Mouse (Mus musculus): Measurements from ENCODE around the gene Hira.
"Not testable (repeated sequence)": the region's sequence is repeated elsewhere in the genome, so short reads cannot be mapped to it uniquely, and the experiment has no call there.

Gene Hira

DNA sequence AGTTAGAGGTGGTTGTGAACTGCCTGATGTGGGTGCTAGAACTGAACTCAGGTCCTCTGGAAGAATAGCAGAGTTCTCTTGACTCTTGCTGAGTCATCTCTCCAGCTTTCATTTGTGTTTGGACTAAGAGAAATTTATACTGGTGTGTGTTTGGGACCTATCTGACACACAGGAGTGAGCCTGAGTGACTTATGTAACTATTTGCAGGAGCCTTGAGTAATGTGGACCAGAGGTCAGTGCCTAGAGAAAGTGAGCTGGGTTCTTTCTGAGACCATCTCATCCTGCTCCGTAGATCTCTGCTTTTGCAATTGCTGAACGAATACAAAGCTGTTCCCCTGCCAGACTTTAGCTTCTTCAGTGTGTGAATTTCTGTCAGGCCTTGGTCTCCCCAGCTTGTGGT, 44.9 kb downstream of the Hira start:
- no peak for DNase-seq (ENCODE audit: low spot score)

DNA sequence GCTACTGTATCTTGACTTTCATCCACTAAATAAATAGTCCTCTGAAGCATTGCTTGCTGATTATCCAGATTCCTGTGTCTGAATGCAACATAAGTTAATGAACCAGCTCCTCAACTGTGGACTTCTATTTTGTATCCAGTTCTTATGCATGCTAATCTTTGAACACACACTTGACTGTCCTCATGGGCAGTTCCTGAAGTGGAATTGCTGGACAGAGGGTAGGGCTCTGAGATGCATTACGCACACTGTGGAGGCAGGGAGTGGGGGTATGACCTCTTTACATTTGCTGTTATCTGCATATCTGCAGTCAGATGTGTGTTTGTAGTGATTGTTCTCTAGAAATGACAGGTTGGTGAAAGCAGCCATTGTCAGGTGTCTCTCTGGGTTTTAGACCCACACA, 51.1 kb downstream of the Hira start:
- DNase-seq (ENCODE audit: low spot score): no peak

DNA sequence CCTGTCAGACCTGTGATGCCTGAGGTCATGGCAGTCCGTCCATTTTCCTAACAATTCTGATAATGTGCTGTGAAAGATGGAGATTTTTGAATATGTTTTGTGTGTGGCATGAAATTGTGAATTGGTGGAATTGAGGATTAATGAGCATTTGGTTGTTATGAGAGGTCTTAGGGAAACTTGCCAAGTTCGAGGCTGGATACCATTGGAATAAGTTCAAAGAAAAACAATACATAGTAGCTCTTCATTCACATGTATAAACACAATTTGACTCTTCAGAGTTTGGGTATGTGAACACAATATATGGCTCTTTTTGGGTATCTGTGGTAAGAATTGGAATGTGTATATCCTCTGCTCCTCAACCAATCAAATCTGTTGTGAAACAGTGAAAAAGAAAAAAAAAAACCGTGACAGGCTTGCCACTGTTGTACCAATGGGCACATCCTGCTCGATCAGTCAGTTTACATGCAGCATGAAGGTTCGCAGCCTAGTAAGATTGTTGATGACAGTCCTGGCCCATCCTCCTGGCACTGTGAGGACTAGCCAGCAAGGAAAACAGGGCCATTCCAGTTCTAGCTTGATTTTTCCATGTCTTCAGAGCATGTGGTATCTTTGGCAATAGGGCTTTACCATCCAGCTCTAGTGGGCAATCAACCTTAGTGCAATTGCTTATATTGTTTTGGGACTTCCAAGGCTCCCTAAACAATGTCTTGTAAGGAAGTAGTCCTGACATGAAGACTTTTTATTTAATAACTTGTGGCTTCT, 61.7 kb downstream of the Hira start:
- DNase-seq (ENCODE audit: low spot score): no peak

DNA sequence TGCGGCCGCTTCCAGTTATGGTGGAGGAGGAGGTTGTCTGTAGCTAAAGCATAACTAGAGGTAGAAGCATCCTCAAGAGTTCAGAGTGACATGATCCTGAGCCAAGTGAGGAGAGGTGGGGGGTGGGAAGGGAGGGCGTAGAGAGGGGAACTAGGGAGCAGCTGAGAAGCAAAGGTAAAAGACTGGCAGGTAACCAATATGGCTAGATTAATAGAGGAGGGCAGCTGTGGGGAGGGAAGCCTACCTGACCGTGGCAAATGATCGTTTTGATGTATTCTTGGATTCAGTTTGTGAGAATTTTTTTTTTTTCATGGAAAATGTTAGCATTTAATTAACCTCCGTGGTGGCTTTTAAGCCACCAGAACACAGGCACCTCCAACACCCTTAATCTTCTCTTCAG, 67.1 kb downstream of the Hira start:
- DNase-seq (ENCODE audit: low spot score): no peak

DNA sequence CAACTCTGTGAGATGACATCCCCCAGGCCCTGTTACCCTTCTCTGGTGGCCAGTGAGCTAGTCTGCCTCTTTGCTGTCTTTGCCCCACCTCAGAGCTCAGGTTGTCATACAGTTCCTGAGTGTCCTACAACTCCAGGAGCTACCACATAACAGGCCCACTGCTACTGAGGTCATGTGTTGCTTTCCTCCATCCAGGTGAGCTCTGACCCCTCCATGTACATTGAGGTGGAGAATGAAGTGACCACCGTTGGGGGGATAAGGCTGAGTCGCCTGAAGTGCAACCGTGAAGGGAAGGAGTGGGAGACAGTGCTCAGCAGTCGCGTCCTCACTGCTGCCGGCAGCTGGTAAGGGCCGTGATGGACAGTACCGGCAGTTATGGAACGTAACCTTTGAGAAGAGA, 72.1 kb downstream of the Hira start:
- no peak for DNase-seq (ENCODE audit: low spot score)

DNA sequence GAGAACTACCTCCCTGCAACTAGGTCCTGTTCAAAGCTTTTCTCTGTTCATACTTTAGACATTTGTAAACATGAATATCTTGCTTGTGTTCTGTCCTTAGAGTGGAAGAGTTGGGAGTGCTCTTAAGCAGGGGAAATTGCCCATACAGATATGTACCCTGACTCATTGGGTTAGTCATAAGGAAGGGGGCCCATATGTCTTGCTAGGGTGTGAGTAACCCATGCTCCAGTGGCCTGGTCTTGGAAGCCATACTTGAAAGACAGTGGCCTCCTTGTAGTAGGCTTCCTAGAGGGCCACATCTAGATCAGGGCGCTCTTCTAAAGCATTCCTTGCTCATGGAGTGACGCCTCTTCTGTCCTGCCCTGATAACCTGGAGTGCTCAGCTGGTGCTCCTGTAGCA, 73.5 kb downstream of the Hira start:
- DNase-seq (ENCODE audit: low spot score): no peak

DNA sequence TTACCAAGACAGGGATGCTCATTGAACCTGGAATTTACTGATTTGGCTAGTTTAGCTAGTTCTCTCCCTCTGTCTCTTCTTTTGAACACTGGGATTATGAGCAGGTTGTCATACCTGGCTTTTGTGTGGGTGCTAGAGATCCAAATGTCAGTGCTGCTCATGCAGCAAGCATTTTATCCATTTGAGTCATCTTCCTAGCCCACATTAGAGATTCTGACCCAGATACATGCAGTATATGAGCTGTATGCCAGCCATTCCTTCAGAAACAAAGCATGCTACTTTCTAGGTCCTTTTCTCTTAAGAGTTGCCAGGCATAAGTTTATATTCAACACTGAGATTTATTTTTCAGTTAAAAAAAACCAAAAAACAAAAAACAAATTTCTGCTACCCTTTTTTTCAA, 76.0 kb downstream of the Hira start:
- no peak for DNase-seq (ENCODE audit: low spot score)

DNA sequence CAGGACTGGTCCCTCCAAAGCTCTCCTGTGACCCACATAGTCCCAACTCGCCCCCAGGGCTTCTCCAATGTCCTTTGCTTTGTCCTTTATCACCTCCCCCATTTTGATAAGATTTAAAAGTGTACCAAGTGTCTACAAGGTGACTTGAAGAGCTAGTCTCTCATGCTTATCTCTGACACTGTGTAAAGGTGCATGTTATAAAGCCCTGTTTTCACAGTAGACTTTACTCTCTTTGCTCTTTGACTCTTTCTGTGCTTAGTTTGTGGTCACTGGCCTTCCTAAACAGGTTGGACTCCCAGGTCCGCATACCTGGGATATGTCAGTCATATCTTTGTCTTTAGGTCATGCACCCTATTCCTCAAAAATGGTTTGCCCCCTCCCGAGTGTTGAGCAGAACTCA, 78.2 kb downstream of the Hira start:
- no peak for DNase-seq (ENCODE audit: low spot score)

DNA sequence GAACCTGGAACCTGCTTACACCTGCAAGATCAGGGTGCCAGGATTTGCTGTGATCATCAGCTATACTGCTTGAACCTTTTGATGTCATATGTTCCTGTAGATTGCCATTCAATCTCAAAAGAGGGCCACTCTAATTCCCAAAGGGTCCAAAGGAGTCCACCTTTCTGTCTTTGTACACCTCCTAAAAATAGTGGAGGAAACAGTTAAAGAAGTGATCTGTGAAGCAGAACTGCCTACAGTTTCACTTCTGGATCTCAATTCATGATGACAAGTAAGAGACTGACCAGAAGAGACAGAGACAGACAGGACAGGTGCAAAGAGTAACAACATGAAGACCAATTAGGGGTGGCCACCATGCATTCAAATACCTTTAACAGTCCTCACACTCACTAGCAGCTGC, 86.6 kb downstream of the Hira start:
- DNase-seq (ENCODE audit: low spot score): no peak

DNA sequence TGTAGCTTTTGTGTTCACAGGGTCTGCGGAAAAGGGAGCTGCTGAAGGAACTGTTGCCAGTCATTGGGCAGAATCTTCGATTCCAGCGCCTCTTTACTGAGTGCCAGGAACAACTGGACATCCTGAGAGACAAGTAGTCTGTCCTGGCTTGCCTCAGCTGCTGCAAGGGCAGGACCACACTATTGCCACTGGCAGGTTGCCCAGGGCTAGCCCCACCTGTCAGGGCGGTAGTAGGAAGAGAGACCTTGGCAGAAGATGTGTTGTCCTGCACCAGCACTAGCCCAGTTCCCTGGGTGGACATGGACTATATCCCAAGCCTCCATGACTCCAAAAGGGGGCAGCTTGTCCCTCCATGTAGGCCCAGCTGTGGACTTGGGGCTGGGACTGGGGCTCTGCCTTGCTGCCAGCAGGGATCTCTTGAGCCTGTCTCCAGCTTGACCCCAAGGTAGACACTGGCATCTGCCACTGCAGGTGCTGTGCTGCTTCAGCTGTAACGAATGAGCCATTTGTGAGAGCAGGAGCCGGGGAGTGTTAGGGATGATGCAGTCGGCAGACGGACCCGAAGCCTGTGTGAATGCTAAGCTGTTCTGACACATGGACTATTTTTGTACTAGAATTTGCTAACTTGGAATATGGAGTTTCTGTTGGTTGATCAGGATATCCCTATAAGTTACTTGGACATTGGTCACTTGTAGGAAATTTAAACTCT, 92.7 kb downstream of the Hira start:
- no peak for DNase-seq (ENCODE audit: low spot score)

DNA sequence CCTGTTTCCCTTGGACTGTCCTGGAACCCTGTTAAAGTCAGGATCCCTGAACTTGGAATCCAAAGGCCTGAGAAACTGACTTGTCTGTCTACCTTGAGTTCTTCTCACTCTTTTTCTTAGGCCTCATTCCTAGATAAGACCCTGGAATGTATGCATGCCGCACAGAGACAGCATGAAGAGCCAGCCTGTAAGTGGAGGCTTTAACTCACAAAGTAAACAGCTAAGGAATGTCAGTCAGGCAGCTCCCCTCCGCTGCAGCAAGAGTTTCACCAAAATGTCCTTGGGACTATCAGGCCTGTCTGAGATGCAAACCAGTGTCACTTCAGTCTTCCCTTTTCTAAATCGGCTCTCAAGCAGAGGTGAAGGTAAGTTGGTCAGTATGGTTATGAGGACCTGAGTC, 94.0 kb downstream of the Hira start:
- no peak for DNase-seq (ENCODE audit: low spot score)

DNA sequence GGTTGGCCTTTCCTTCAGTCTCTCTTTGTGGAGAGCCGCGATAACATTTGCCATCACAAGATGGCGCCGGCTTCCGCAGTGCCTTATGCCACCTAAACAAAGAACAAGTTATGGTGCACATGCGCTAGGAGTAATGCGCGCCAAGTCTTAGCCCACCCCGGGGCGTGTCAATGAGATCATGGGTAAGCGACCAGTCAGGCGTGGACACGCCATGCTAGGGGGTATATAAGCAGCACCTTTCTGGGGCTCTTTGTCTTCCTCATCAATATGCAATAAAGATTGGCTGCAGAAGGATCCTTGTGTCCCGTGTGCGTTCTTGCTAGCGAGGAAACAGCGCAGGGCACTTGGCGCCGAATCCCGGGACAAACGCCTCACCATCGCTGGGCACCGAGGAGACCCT, 98.8 kb downstream of the Hira start:
- not testable (repeated sequence) for DNase-seq (ENCODE audit: low spot score)

DNA sequence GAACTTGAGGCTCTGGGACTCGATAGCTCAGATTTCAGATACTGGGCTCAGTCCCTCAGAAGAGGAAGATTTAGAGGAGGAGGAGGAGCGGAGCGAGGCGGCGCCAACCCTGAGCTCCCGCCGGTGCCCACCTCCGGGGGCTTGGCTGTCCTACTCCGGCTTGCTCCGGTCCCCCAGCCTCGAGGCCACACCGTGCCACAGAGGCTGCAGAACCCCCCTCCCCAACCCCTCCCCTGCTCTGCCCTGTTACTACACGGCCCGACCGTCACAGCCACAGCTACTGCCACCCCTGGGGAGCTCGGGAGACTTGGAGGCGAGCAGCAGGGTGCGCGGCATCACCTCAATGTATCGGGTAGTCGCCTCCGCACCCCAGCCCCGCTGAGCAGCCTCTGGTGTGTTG, 99.5 kb downstream of the Hira start:
- no peak for DNase-seq (ENCODE audit: low spot score)

DNA sequence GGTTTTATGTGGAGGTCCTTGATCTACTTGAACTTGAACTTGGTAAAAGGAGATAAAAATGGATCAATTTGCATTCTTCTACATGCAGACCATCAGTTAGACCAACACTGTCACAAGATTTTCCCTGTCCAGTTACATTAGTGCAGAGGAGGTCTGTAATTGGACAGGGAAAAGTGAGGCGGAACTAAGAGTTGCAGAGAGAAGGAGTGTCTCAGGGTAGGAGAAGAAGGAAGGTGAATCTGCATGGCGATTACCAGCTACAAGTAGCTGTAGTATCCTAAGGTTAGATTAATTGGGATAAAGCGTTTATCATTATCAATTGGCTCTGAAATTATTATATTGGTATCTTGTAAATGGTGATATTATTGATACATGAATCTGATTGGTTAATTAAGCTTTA, 109.5 kb downstream of the Hira start:
- DNase-seq (ENCODE audit: low spot score): no peak

DNA sequence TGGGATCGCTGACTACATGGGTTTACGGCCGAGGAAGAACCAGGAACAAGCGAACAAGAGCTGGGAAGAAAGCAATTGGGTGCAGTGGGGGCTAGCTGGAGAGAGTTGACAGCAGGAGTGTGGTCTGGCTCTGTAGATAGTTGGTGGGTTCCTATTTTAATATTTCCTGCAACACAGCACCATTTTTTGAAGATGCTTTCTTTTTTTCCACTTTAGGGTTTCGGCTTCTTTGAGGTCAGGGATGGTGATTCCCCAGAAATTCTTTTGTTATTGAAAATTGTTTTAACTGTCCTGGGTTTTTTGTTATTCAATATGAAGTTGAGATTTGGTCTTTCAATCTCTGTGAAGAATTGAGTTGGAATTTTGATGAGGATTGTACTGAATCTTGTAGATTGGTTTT, 110.0 kb downstream of the Hira start:
- no peak for DNase-seq (ENCODE audit: low spot score)

DNA sequence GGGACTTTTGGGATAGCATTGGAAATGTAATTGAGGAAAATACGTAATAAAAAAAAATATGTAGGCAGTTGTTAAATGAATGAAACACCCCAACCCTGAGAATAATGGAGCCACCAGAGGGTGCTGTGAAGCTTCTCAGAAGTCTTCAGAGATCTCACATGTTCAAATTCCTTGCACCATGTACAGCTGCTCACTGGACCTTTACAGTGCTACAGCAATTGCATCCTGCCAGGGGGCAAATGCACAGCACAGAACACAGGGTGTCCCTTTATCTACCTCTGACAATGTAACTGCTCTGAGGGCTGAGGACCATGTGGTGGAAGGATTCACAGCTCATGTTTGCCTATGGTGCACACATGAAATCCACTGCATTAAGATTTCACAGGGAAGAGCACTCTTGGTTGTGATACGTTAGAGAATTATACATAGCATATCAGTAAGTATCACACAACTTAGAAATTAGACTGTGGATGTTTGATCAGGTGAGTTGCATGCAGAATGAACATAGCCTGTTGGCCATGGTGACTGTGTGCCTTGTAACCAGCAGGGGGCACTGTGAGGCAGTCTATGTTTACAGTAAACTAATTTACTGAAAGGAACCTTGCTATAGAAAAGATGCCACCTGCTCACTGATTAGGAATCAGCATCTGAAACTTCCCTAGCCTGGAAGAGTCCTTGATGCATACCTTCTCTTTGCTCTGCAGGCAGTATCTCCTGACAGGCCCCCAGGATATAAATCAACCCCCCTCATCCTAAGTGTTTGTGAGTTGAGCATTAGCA, 126.0 kb downstream of the Hira start:
- DNase-seq (ENCODE audit: low spot score): not testable (repeated sequence)

DNA sequence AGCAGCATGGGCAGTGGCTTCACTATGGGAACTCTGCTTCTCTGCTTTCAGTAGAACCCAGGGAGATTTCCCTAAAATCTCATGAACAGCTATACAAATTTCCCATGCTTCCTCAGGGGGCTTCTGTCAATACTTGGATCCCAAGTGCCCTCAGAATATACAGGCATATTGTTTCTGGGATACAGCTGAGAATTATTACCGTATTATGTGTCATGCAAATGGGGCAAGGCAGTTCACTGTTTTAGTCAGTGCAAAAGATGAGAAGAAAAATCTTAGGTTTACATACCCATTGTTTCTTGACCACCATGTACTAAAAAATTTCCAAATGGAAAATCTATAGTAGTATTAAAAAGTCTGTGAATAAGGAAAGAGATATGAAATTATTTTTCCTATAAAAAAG, 126.9 kb downstream of the Hira start:
- DNase-seq (ENCODE audit: low spot score): no peak

DNA sequence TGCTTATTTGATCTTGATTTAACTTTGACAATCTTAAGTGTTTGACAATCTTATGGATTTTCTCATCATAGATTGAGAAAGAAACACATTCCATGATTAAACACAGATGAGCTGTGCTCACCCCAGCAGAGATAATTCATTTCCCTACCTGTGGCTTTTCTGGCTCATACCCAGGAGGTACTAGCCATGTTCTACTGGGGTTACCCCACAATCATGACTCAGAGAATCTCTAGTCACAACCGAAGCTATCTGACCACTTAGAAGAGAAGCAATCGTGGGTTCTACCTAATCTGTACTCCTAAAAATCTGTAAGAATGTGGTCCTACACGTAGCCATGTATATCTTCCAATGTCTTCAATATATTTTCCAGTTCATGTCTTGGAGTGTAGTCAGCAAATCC, 128.5 kb downstream of the Hira start:
- no peak for DNase-seq (ENCODE audit: low spot score)

DNA sequence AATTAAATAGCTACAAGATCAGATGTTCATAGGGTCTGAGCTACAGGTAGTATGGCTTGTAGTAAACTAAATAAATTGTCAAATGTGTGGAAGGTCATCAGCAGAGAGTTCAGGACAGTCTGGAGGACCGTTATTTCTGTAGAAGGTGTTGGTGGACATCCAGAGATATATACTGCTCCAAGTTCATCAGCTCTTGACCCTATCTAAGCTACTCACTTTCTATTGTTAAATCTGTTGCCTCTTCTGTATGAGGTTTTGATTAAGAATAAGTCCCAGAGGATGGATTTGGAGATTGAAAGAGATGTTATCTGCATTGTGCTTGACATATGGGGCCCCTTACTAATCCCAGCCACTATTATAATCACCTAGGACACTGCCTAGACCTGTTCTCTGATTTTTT, 129.9 kb downstream of the Hira start:
- DNase-seq (ENCODE audit: low spot score): no peak

DNA sequence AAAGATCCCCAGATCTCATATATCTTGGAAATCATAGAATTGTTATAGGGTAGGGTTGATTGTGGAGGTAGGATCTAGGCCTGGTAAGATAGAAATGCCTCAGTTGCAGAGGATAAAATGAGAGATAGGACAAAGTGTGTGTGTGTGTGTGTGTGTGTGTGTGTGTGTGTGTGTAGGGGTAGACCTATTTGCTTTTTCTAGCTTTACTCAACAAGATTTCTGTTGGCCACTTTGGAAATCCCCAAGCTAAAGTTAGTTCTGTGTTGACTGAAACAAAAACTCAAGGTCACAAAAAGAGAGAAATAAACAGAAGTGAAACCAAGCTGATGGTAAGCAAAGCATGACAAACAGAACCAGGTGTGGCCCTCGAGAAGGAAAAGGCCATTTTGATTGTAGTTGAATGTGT, 130.4 kb downstream of the Hira start:
- DNase-seq (ENCODE audit: low spot score): not testable (repeated sequence)

DNA sequence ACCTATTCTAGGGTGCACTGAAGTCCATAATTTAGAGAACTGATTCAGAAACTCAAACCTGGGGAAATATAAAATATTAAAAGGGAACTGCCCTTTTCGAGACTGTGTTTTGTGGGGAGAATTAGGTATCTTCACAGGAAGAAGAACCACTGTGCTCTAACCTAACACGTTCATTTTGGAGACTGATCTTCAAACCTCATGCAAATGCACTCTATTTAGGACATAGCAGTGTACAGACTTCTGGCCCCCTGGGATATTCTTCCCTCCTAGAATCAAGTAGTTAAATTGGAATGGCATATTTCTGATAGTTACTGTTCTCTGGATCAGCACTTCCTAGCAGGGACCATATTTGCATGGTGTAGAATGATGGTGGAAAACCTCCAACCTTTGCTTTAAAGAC, 133.9 kb downstream of the Hira start:
- no peak for DNase-seq (ENCODE audit: low spot score)

DNA sequence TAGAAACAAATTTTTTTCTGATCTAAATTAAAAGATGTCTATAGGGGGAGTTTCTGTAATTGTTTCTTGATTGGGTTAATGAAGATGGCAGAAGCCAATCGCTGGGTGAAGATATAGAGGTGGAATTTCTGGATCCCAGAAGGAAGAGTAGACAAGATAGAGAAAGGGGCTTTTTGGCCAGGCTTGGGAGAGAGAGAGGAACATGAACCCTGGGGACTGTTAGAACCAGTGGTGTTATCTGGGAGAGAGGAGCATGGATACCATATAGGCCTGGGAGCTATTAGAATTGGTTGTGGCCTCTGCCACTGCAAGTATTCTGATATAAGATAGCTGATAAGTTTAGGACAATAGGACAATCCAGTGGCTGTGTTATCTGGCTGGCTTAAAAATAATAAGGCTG, 136.7 kb downstream of the Hira start:
- DNase-seq (ENCODE audit: low spot score): no peak

DNA sequence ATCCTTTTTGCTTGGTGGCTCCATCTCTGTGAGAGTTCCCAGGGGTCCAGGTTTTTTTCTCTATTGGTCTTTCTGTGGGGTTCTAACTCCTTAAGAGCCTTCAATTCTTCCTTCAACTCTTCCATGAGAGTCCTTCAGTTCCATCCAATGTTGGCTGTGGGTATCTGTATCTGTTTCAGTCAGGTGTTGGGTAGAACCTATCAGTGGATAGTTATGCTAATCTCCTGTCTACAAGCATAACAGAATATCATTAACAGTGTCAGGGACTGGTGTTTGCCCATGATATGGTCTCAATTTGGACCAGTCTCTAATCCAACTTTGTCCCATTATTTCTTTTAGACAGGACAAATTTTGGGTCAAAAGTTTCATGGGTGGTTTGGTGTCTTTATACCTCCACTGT, 137.8 kb downstream of the Hira start:
- DNase-seq (ENCODE audit: low spot score): no peak

Data from T-cell, adult 2 months (primary cell).